Mouse (Mus musculus) E14TG2a.4 (cell line): ENCODE measurements at regions not wholly inside any gene's neighbourhood (a gene's known extent, or its start where the extent isn't known, plus 50 kb on each side); places are given as distances from the start of the nearest gene placed in this dataset.
"Not testable (repeated sequence)": the region's sequence is repeated elsewhere in the genome, so short reads cannot be mapped to it uniquely, and the experiment has no call there.

Experiments
- H3K27me3 ChIP-seq: 2 replicates; pipeline ENCODE4 v1.6.1; 2014; ENCODE audit warnings: low read length, control low read depth; ENCODE audit not compliant: insufficient read depth
- H3K36me3 ChIP-seq: 2 replicates; pipeline ENCODE4 v1.6.1; 2014; ENCODE audit warnings: low read length, control low read depth; ENCODE audit not compliant: insufficient read depth
- H3K4me1 ChIP-seq: replicated peaks from 2 replicates; pipeline ENCODE4 v1.6.1; 2014; ENCODE audit warnings: low read depth, low read length, control low read depth
- H3K4me3 ChIP-seq: replicated peaks from 2 replicates; pipeline ENCODE4 v1.5.1; 2014; ENCODE audit warnings: mild to moderate bottlenecking, low read length
- H3K9me3 ChIP-seq: 2 replicates; pipeline ENCODE4 v1.6.1; 2014; ENCODE audit warnings: low read length, control low read depth
- CTCF ChIP-seq: conservative IDR thresholded peaks from 2 replicates; pipeline ENCODE4 v1.5.1; 2014; ENCODE audit warnings: low read length
- NANOG ChIP-seq: IDR thresholded peaks from 2 replicates; pipeline ENCODE4 v1.6.1; 2014; ENCODE audit warnings: borderline replicate concordance, low read length, mixed read lengths
- POU5F1 ChIP-seq: IDR thresholded peaks from 2 replicates; pipeline ENCODE4 v1.6.1; 2014; ENCODE audit warnings: low read length, borderline replicate concordance

DNA sequence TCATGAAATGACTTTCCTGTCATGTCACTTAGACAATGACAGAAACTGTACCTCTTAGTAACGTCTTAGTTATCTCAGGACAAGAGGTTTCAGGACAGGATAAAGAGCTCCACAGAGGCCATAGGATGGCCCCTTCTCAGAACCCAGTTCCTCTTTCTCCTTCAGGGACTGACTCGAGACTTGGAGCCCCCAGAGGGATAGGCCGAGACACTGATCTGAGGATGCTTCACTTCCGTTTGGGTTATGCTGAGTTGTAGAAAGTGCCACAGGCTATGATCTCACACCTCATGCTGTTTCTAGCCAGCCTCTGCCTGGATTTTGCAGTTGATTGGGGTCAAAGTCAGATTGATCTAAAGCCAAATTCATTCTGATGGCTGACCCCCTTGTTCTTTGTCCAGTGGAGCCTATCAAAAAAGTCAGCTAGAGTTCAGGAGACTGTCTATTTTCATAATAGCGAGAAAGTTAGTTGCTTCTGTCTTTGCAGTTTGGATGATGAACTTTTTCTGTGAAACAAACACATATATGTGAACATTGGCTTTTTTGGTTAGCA, 70.7 kb downstream of the Sult3a2 start:
- no peak overlapping the region for H3K4me3 ChIP-seq
- H3K36me3 ChIP-seq = no peaks in the 10 kb centered on the region
- H3K27me3 ChIP-seq = no peaks in the 10 kb centered on the region
- no peaks in the 10 kb centered on the region for H3K4me1 ChIP-seq
- no peak for TF ChIP-seq POU5F1
- TF ChIP-seq NANOG = no peak
- TF ChIP-seq CTCF = no peak
- peaks cover 29% of the 10 kb centered on the region for H3K9me3 ChIP-seq

DNA sequence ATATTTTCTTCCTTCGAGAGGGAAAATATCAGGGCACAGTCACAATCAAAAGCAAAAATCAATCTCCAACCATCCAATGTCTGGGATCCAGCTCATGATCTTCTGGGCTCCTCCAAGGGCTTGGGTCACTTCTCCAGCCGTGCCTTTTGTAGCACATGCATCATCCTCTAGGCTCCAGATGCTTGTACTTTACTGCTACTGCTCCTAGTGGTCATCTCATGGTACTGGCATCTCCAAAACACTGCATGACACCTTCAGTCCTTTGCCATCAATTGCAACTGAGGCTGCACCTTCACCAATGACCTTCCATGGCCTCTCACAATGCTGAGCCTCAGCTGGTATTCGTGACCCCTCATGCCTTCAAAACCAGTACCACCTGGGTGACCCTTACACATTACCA, 77.8 kb downstream of the Sult3a2 start:
- 0 out of 2 replicates have a peak, but pooled peaks have one; percentile 13 for TF ChIP-seq CTCF
- not testable (repeated sequence) for H3K27me3 ChIP-seq, H3K4me1 ChIP-seq, H3K36me3 ChIP-seq, H3K9me3 ChIP-seq, H3K4me3 ChIP-seq

DNA sequence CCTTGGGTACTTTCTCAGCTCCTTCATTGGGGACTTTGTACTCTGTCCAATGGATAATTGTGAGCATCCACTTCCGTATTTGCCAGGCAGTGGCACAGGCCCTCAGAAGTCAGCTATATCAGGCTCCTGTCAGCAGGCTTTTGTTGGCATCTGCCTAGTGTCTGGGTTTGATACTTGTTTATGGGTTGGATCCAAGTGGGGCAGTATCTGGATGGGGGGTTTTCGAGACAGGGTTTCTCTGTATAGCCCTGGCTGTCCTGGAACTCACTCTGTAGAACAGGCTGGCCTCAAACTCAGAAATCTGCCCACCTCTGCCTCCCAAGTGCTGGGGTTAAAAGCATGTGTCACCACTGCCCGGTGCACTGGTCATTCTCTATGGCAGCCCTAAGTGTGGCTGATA, 79.7 kb upstream of the Clvs2 start:
- not testable (repeated sequence) for H3K27me3 ChIP-seq, H3K9me3 ChIP-seq, H3K36me3 ChIP-seq, H3K4me3 ChIP-seq, H3K4me1 ChIP-seq

DNA sequence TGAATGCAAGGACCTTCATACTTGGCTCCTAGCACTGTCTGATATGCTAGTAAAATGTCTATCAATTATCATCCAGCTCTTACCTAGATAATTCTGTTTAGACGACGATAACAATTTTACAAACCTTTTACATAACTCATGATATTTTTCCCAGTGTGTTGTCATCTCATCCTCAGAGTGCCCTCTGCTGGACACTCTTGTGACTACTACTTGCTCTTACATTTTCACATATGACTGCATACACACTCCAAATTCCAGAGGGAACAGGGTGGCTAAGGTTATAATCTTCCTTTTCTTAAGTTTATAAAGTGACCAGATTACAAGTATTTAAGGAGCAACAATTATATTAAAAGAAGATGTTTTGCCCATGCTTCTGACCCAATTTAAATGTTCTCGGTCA, 78.9 kb upstream of the Clvs2 start:
- no peaks in the 10 kb centered on the region for H3K36me3 ChIP-seq
- TF ChIP-seq POU5F1 (no peak), CTCF (peak; percentile 46)
- H3K9me3 ChIP-seq = peaks cover 9% of the 10 kb centered on the region
- H3K4me1 ChIP-seq = no peaks in the 10 kb centered on the region
- H3K27me3 ChIP-seq = no peaks in the 10 kb centered on the region
- no peak overlapping the region for H3K4me3 ChIP-seq
